Mouse (Mus musculus): ENCODE data around the gene Reep1. TPM values are rescaled to one million over a fixed set of nuclear protein-coding genes. Genes with fewer than 3 reads are reported as not detected.

The Reep1 gene
- polyA plus RNA-seq, 1 experiment, result not detected

GRCm38 (mm10) chr6:71757039-71757894 is 49.9 kb downstream of the Reep1 start:
- no peak for TF ChIP-seq GATA1 (IDR thresholded peaks at IDR 0.05; ENCODE audit: low read length)

- no peak for TF ChIP-seq GATA1 (IDR thresholded peaks at IDR 0.05; ENCODE audit: low read length)
These were observed 51.4 kb downstream of the Reep1 start for GRCm38 (mm10) chr6:71758780-71759179.

DNA sequence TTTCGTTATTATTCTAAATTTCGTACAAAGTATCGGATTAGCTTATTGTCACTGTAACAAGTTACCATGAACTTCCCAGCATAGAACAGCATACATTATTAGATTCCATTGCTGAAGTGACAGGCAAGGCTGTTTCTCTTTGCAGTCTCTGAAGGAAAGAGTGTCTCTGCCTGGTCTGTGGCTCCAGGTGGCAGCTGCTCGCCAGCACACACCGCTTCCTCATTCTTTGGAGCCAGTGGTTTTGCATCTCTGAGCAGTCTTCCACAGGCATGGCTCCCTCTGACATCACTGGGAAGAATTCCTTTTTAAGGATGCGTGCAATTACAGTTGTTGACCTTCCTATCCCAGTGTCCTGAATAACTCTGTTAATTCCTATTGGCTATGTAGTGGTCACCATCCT is 52.7 kb downstream of the Reep1 start:
- TF ChIP-seq GATA1 (IDR thresholded peaks at IDR 0.05; ENCODE audit: low read length), result no peak

- TF ChIP-seq GATA1 (IDR thresholded peaks at IDR 0.05; ENCODE audit: low read length), result no peak
These were observed 60.4 kb downstream of the Reep1 start for GRCm38 (mm10) chr6:71767761-71768160.

DNA sequence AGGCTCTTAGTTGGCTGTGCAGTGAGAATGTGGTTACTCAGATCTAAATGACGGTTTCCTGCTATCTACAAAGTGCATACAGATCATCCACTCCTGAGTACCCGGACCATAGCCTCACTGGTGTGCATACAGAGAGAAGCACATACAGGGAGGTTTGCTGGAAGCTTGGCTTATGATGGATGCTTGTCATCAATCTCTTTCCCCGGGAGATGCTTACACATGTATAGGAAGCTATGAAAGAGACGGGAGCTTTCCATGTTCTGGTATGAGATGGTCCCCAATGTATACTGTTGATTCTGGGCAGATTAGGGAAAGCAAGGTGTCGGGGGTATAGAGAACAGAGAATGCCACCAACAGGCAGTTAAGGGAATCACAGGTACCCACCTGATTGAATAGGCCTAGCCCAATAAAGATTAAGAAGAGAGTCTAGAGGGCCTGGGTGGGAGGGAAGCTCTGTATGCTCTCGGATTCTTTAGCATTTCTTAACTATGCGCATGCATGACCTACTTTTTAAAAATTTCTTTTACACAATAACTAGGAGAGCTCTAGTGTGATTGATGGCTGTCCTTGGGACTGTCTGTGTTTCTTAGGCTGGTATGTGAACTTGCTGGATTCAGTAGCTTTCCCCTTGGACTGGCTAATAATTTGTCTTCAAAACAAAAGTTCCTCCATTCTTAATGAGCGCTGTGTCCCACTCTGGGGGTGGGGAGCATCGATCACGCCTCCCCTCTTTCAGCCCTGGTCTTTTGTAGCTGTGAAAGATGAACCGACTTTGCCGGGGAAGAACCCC is 62.7 kb downstream of the Reep1 start:
- TF ChIP-seq GATA1 (IDR thresholded peaks at IDR 0.05; ENCODE audit: low read length), result no peak

GRCm38 (mm10) chr6:71770856-71771255 is 63.5 kb downstream of the Reep1 start:
- TF ChIP-seq GATA1 (IDR thresholded peaks at IDR 0.05; ENCODE audit: low read length), result no peak

DNA sequence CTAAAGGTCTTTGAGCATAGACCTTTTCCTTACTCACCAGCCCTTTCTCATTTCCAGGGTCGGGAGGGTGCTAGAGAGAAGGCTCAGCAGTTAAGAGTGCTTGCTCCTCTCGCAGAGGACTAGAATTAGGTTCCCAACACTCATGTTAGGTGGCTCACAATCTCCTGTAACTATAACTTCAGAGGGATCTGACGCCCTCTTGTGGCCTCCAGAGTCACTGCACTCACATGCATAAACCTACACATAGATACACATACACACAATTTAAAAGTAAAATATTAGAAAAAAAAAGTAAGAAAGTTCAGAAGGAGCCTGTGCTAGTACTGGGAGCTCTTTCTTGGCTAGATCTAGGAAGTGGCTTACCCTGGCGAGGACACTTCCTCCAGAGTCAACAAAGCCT is 63.9 kb downstream of the Reep1 start:
- TF ChIP-seq GATA1 (IDR thresholded peaks at IDR 0.05; ENCODE audit: low read length), result no peak

- TF ChIP-seq GATA1 (IDR thresholded peaks at IDR 0.05; ENCODE audit: low read length), result no peak
These were observed 64.8 kb downstream of the Reep1 start for GRCm38 (mm10) chr6:71772156-71772555.

- no peak for TF ChIP-seq GATA1 (IDR thresholded peaks at IDR 0.05; ENCODE audit: low read length)
These were observed 65.4 kb downstream of the Reep1 start for GRCm38 (mm10) chr6:71772636-71773208.

DNA sequence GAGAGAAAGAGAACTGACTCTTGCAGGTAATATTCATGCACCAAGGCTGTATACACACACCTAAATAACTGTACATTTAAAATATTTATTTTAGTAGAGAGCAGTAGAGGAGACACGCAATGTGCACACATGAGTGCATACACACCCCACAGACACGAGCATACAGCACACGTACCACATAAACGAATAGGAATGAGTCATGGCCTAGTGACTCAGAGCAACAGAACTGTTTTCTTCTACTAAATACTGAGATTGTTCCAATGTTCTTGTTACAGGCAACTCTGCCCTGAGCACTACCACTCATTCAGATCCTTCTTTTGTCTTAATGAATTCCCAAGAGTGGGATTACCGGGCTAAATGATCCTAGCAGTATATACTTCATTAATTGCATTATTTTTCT is 70.7 kb downstream of the Reep1 start:
- no peak for TF ChIP-seq GATA1 (IDR thresholded peaks at IDR 0.05; ENCODE audit: low read length)

- TF ChIP-seq GATA1 (IDR thresholded peaks at IDR 0.05; ENCODE audit: low read length), result no peak
These were observed 72.5 kb downstream of the Reep1 start for GRCm38 (mm10) chr6:71779831-71780230.

DNA sequence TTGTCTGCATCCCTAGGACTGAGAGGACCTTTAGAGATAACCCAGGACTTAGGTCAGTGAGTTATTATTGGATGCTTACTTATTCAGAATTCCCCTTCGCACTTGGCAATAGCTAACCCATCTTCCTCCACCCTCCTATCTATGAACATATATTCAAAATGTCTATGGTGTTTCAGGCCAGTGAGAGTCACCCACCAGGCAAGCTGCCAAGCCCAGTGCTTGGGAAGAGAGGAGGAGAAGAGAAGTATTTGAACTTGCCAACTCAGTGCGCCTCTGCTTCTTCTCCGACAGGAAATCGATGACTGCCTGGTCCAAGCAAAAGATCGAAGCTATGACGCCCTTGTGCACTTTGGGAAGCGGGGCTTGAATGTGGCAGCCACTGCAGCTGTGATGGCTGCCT is 73.1 kb downstream of the Reep1 start:
- no peak for TF ChIP-seq GATA1 (IDR thresholded peaks at IDR 0.05; ENCODE audit: low read length)

DNA sequence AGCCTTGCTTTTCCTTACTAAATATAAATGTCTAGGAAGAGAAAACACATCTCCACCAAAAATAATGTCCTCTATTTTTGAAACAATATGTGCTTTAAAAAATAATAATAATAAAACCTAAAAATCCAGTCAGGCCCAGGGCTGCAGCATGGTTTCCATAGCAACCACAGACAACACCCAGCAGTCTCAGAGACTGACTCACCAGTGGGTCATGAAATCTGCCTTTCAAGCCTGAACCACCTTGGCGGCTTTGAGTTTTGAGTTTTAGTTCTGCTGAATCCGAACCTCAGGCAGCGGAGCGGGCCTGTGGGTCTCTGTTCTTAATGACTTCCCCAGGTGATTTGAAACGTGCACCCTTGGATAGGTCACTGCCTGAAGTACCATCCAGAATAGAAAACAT is 75.8 kb downstream of the Reep1 start:
- no peak for TF ChIP-seq GATA1 (IDR thresholded peaks at IDR 0.05; ENCODE audit: low read length)

- TF ChIP-seq GATA1 (IDR thresholded peaks at IDR 0.05; ENCODE audit: low read length), result no peak
These were observed 81.0 kb downstream of the Reep1 start for GRCm38 (mm10) chr6:71788348-71788747.

DNA sequence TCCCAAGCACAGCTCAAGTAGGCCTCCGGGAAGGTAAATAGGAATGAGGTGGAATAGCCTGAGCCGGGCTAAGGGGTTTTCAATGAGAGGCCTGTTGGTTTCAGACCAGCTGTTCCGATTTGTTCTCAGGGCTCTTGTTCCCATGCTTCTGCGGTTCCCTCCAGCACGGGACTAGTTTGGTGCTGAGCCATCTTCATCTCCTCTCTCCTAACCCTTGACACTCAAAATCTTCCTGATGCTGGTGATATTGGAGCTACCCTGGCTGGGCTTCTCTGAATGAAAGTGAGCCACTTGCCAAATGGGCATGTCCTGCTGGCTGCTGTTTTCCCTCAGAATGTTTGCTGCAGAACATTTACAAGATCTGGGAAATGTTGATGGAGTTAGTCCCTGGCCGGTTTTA is 84.4 kb downstream of the Reep1 start:
- TF ChIP-seq GATA1 (IDR thresholded peaks at IDR 0.05; ENCODE audit: low read length), result no peak

DNA sequence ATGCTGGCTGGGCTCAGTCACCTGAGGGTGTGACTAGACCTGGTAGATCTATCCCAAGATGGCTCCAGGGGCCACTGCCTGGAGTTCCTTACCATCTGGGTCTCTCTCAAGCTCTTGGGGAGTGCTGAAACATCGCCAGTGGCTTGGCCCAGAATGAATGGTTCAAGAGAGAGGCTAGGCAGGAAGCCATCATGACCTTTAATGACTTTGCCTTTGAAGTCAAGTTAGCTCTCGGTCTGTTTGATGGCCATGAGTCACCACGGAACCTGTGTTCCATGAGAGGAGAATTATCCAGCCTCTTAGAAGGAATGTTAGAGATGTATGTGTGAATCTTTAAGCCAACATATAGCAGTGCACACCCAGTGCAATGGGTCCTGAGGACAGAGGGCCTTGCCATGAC is 92.0 kb downstream of the Reep1 start:
- TF ChIP-seq GATA1 (IDR thresholded peaks at IDR 0.05; ENCODE audit: low read length), result no peak
